Mouse (Mus musculus) T-helper 17 cell (primary cell): Measurements from ENCODE around the gene Hist1h2ad.

Source experiments
- in situ Hi-C, 2 experiments: fragments of 300-600 bp; cut with MboI, MseI; formaldehyde crosslinking; loops; 1 replicate in 1 of 2; 2 replicates in 1 of 2; pipeline ENCODE4 v1.15.1; 2025; ENCODE audit warnings: high pct_unique_total_duplicates in 2 of 2

Hist1h2ad gene

GRCm38 (mm10) chr13:23573898-23574524, at the start of gene Hist1h2ad, which contains the start of gene Hist1h2bf:
Gene Hist1h2ad (plus strand): TSS chr13:23574381.
Gene Hist1h2bf (minus strand): TSS chr13:23574196.
- in situ Hi-C loops, result loop anchor here (5.0 to 25.0 kb wide), 5 partner anchors 108 to 1857 kb away; partner anchors contain the start of genes Hist1h2ac (in 1 of the 2), Hist1h2ah (in 1 of the 2), Hist1h2ai (in 1 of the 2) and Hist1h2ao (in 1 of the 2)

- in situ Hi-C loops, result loop anchor here (5.0 kb wide), 2 partner anchors 77 to 87 kb away; no protein-coding TSS in a partner anchor
Measured at GRCm38 (mm10) chr13:23524654-23525053, 49.5 kb upstream of the Hist1h2ad start.

GRCm38 (mm10) chr13:23525901-23526300, 48.3 kb upstream of the Hist1h2ad start:
- in situ Hi-C loops, result no loop called here

DNA sequence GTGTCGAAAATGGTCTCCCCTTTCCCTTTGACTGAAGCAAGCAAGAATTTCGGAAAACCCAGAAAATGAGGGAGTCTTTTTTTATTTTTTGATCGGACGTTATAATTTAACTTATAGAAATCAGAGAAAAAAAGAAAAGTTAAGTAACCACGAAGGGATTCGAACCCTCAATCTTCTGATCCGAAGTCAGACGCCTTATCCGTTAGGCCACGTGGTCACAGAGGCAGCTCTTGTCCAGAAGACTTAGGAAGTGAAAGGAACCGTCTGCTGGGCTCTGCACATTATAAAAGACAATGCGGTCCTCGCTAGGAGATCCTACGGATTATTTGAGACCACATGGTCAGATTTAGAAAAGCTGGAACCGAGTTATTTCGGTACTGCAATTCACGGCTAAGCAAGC, 47.9 kb upstream of the Hist1h2ad start:
- in situ Hi-C loops, result no loop called here

- in situ Hi-C loops, result no loop called here
Measured at GRCm38 (mm10) chr13:23529005-23529404, 45.2 kb upstream of the Hist1h2ad start.

GRCm38 (mm10) chr13:23529480-23530165, 44.6 kb upstream of the Hist1h2ad start:
- in situ Hi-C loops, result loop anchor here in 1 of 2 experiments (5.0 to 10.0 kb wide), 3 partner anchors 53 to 1815 kb away; partner anchors contain the start of genes Hist1h2ai, Hist1h2an, Hist1h2bl and Hist1h2bp

GRCm38 (mm10) chr13:23530181-23530900, 43.8 kb upstream of the Hist1h2ad start:
- in situ Hi-C loops, result loop anchor here in 1 of 2 experiments (5.0 to 10.0 kb wide), 3 partner anchors 52 to 1816 kb away; partner anchors contain the start of genes Hist1h2ai, Hist1h2an, Hist1h2bl and Hist1h2bp

DNA sequence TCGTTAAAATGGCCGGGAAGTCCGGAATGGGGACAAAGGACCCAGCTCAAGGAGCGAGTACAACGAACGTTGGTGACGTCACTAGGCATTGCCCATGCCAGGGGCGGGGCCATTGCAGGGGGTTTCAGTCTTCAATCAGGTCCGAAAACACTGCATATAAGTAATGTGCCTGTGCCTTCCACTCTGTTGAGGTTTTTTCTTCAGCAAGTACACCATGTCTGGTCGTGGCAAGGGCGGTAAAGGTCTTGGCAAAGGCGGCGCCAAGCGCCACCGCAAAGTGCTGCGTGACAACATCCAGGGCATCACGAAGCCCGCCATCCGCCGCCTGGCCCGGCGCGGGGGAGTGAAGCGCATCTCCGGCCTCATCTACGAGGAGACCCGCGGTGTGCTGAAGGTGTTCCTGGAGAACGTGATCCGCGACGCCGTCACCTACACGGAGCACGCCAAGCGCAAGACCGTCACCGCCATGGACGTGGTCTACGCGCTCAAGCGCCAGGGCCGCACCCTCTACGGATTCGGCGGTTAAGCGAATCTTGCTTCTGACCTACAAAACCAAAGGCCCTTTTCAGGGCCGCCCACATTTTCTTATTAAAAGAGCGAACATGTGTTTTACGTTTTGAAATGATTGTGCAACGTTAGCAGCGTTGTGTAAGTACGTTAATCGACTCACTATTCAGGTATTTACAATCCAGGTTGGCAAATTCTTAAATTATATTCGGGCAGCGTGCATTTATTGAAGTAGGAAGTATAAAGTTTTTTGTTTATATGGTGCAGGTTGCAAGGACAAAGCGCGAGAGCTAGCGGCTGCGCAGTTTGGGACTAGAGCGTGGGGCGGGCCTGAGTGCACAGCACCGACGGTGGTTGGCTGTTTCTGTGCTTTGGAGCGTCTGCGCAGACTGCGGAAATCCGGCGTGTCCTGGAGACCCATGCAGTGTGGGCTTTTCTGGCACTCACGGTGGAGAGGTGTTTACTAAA, 43.0 kb upstream of the Hist1h2ad start, which contains the start of gene Hist1h4h:
Hist1h4h (plus strand) TSS at position 150 of the 975 bp plus-strand sequence.
- in situ Hi-C loops, result loop anchor here in 1 of 2 experiments (5.0 to 10.0 kb wide), 3 partner anchors 51 to 1816 kb away; partner anchors contain the start of genes Hist1h2ai, Hist1h2an, Hist1h2bl and Hist1h2bp

- in situ Hi-C loops, result loop anchor here in 1 of 2 experiments (5.0 to 10.0 kb wide), 3 partner anchors 50 to 1818 kb away; partner anchors contain the start of genes Hist1h2ai, Hist1h2an, Hist1h2bl and Hist1h2bp
Measured at GRCm38 (mm10) chr13:23532262-23533075, 41.7 kb upstream of the Hist1h2ad start.

- in situ Hi-C loops, result loop anchor here in 1 of 2 experiments (5.0 to 10.0 kb wide), 3 partner anchors 49 to 1819 kb away; partner anchors contain the start of genes Hist1h2ai, Hist1h2an, Hist1h2bl and Hist1h2bp
Measured at GRCm38 (mm10) chr13:23533560-23534367, 40.4 kb upstream of the Hist1h2ad start, which contains the start of gene Hist1h2af. Gene Hist1h2af (plus strand): TSS chr13:23533906.

DNA sequence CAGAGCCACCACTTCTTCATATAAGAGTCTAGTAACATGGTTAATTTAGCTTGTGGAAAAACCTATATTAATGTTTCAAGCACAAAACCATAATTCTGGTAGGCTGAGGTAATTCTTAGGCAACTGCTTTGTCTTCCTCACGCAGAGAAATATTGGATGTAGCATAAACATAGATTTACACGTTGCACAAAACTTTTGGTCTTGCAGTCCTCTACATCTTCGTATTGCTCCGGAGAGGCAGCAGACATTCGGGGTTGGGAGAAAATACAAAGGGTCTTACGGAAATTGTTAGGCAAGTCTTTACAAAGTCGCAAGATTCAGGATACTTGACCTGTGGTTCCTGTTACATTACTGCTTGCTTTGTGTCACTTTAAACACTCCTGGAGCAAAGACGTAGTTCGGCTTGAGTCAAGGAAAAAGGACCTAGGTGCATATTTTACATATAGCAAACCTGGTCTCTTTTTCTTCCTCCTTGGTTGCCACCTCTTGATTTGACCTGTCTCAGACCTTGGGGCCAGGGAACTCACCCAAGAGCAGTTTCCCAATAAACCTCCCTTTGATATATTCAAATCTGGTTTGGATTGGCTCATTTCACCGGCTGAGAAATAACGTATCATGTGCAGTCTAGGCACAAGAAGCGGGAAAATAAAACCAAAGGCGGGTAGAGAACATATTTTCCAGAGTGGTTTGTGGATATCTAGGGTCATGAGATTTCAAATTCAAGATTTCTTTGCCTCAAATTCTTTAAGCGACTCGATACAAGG, 39.6 kb upstream of the Hist1h2ad start:
- in situ Hi-C loops, result loop anchor here (5.0 to 10.0 kb wide), 6 partner anchors 43 to 1820 kb away; partner anchors contain the start of genes Hist1h2ai (in 2 of the 2), Hist1h2bl (in 2 of the 2), Hist1h3h (in 2 of the 2) and Hist1h2ah (in 1 of the 2)

GRCm38 (mm10) chr13:23535137-23536075, 38.8 kb upstream of the Hist1h2ad start, which contains the start of gene Hist1h3g:
Gene Hist1h3g (plus strand): TSS chr13:23535422.
- in situ Hi-C loops, result loop anchor here (5.0 to 10.0 kb wide), 4 partner anchors 42 to 1821 kb away; partner anchors contain the start of genes Hist1h2ai (in 2 of the 2), Hist1h2bl (in 2 of the 2), Hist1h3h (in 2 of the 2) and Hist1h2ah (in 1 of the 2)

GRCm38 (mm10) chr13:23536076-23536822, 37.9 kb upstream of the Hist1h2ad start:
- in situ Hi-C loops, result loop anchor here (5.0 to 10.0 kb wide), 4 partner anchors 41 to 1821 kb away; partner anchors contain the start of genes Hist1h2ai (in 2 of the 2), Hist1h2bl (in 2 of the 2), Hist1h3h (in 2 of the 2) and Hist1h2ah (in 1 of the 2)

DNA sequence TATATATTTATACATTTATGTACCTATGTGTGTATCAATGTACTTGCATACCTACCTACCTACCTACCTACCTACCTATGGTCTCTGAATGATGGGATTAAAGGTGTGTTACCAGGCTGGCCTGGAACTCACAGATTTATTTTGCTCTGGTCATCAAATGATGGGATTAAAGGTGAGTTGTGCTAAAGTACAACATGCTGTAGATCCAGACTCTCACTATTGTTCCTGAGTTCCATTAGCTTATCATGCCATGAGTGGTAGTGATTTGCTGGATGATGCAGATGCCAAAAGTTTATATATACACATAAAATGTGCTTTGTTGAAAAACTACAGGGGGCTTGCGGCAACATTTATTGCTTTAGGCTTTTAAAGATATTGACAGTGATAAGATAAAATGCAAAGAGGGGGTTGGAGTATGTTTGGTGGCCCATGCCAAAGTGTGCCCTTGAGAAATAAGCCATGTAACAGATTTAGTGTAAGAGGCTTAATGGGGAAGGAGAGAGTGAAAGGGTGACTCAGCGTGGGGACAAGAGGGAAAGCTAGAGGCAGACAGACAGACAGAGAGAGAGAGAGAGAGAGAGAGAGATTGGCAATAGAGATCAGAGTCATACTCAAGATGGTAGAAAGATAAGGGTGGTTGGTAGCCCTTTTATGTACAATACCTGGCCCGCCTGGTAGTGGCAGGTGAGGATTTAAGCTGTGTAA, 37.0 kb upstream of the Hist1h2ad start:
- in situ Hi-C loops, result loop anchor here (5.0 to 10.0 kb wide), 4 partner anchors 40 to 1822 kb away; partner anchors contain the start of genes Hist1h2ai (in 2 of the 2), Hist1h2bl (in 2 of the 2), Hist1h3h (in 2 of the 2) and Hist1h2ah (in 1 of the 2)
